Mouse (Mus musculus) layer of hippocampus, postnatal 10 days (tissue): ENCODE data around the gene D17H6S53E. TPM values are rescaled to one million over a fixed set of nuclear protein-coding genes. Genes with fewer than 3 reads are reported as not detected.

Experiments
- DNase-seq, 2 experiments: peaks; one replicate each; pipeline ENCODE4 v3.0.0; 2021; ENCODE audit warnings: low spot score in 2 of 2
- total RNA-seq, 2 experiments: library from RNA; stranded (reverse); gene quantifications; 2 replicates each; pipeline ENCODE4 v1.2.3; 2021

Gene D17H6S53E
- total RNA-seq, 2 experiments from 2014 or later: 21.4 to 25.9 TPM

DNA sequence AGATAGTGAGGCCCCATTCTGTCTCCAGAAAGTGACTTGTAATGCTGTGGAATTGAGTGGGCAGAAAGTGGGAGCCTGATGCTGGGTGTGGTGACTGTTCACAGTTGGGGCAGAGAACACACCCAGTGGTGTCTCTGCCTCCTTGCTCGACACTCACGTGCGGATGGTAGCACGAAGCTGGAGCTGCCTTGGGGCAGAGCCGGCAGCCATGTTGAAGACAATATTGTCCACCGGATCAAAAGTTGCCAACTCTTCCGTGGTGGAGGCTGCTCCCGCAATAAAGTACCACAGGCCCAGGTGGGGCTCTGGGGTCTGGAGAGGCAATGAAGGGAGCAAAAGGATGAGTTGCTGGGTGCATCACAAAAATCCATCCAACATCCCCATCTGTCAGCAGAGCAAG lies 4.9 kb downstream of the D17H6S53E start:
- DNase-seq: no peak

DNA sequence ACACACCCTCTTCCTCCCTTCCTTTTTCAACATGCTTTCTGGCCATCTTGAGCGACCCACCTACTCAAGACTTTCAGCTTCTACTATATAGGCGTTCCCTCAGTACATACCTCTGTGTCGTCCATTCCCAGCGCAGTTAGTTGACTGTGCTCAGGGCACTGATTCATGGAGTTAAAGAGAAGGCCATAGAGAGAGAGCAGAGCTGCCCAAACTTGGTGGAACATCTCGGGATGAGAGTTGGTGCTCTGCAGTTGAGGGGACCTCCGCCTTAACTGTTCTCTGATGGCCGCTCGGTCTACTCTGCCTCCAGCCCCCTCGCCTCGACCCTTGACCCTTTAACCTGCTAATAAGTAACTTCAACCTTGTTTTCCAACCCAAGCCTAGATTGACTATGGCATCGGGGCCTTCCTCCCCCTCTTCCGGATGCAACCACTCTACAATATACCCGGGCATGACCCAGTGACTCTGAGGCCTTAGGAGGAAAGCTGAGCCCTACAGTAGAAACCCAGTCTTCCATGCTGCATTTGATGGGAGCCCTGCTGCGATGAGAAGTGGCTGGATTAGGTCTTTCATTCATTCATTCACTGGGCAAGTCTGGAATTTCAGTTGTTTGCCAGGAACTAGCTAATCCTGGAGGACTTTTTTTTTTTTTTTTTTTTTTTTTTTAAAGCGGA lies 5.5 kb downstream of the D17H6S53E start, which contains the start of gene Apom:
Apom (minus strand) TSS at position 551 of the 674 bp plus-strand sequence.
- DNase-seq: no peak

DNA sequence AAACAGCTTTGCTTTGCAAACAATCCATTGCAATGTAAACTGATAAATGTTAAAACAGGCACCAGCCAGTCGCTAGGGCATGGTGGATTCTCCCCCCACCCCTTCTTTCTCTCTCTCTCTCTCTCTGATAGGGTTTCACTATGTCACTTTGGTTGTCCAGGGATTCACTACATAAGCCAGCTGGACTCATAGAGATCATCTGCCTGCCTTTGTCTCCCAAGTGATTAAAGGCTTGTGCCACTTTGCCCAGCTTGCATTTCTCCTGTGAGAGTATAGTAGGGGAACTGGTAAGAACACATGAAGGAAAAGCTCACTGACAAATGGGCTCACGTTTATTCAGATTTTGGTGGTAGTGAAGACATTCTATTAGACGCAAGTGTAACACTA lies 6.0 kb downstream of the D17H6S53E start:
- no peak for DNase-seq

DNA sequence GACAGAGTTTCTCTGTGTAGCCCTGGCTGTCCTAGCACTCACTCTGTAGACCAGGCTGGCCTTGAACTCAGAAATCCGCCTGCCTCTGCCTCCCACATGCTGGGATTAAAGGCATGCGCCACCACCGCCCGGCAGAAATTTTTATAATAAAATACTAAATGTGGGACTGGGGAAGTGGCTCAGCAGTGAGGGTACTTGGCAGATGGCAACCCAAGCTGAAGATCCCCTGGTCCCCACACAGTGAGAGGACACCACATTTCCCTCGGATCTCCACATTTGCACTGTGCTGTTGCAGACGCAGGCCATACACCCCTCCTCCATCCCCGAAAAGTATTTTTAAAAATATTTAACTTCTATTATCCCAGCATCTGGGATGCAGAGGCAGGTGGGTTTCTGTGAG lies 7.3 kb downstream of the D17H6S53E start:
- no peak for DNase-seq

DNA sequence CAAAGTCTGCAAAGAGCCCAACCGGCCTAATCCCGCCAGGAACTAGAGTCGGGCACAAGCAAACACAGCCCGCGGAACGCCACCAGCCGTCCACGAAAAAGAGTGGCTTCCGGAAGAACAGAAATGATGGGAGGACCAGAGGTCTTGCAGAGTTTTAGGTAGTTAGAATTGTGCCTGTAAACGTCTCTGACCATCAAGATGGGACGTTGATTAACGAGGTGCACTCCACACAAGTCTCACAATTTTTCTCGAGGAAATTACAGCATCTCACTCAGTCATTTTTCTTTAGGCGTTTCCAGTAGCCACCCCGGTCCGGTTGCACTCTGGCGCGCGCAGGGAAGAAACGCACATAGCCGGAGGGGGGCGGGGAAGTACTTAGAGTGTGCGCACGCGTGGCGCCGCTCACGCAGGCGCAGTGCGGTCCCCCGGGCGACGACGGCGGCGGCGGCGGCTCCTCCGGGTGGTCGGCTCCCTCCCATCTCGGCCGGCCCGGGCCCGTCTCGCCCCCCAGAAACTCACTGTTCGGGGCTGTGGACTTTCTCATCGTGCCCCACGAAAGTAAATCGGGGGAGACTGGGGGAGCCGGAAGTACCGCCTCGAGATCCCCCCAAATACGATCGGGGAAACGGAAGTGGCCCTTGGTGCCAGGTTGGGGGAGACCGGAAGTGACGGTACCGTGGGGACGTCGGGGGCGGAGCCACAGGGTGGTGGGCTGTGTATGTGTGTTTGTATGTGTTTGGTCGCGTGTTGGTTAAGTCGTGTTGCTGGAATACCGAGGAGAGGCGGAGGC lies 8.8 kb downstream of the D17H6S53E start, which contains the start of gene Bag6:
Bag6 (plus strand) TSS at position 378 of the 790 bp plus-strand sequence.
- peak; percentile 95 to 97 for DNase-seq

DNA sequence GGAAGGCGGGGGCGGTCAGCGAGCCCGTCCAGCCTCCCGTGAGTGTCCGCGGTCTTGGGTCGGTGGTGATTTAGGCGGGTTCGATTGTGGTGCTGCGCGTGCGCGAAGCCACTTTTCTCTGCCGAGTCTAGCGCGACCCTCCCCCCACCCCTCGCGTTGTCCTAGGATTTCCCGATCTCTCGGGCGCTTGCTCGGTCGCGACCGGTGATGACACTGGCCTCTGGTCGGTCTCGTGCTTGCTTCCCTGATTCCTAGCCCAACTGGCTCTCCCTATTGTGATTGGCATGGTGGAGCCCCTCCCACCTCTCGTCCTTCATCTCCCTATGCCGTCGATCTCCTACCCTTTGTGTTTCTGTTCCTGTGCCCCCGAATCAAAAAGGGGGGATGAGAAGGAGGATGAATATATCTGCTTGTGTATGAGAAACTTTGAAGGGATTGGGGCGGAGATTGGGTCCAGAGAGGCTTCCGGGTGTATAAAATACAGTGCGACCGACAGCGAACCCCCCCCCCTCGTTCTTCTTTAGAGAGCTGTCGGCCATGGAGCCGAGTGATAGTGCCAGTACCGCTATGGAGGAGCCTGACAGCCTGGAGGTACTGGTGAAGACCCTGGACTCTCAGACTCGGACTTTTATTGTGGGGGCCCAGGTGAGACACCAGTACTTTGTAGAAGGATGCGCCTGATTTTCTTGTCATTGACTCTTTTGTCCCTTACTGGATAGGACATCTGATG lies 9.6 kb downstream of the D17H6S53E start:
- DNase-seq: no peak

DNA sequence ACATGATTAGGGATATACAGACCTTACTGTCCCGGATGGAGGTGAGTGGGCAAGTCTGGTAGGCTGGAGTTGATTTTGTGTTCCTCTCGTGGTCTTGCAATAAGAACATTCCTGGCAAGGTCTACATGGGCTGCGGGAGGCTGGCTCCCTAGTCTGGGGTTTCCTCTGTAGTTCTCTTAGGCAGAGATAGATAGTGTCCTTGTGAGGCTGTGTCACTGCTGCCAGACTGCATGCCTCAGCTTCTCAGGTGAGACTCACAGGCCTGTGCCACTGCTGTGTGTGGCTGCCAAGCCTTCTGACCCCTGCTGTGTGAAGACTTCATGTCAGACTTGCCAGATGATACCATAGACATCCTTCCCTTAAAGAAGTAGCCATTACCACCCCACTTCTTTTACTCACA lies 13.1 kb downstream of the D17H6S53E start:
- DNase-seq: no peak

DNA sequence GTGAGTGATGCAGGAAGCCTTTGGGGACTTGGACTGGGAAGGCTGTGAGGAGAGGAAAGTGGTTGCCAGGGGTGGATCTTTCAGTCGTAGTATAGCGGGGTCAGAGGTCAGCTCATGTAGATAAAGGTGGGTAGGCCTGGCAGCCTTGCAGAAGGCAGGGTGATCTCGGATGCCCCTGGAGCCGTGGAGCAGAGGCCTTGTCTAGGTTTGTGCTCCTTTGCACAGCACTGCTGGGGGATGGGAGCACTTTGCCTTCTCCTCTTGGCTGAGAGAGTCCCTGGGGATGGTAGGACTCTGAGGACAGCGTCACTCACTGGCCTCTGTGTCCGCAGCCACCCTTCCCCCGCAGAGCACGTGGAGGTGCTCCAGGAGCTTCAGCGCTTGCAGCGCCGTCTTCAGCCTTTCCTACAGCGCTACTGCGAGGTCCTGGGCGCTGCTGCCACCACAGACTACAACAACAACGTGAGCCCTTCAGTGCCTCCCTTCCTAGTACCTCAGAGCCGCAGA lies 14.4 kb downstream of the D17H6S53E start:
- DNase-seq: no peak

DNA sequence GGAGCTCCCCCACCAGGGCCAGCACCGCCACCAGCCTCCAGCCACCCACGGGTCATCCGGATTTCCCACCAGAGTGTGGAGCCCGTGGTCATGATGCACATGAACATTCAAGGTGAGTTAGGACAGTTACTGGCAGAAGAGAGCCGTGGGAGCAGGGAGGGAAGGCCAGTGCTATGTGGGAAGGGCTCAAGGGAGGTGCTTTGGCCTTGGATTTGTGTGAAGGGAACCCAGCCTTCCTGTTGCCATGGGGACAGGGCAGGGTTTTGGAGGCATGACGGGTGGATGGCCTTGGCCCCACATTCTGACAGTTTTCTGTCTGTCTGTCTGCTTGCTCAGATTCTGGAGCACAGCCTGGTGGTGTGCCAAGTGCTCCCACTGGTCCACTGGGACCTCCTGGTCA lies 15.8 kb downstream of the D17H6S53E start:
- no peak for DNase-seq

DNA sequence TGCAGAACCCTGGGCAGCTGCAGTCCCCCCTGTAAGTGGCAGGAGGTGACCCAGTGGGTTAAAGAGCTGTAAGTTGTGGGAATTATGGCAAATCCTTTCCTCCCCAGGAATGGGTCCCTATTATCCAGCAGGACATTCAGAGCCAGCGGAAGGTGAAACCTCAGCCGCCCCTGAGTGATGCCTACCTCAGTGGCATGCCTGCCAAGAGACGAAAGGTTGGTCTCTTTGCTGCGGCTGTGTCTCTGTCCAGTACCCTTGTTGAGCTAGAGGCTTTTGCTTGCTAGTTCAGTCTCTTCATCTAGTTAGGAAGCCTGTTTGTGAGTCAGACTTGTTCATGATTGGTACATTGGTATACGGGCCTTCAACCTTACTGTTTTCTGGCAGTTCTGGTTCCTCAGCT lies 20.0 kb downstream of the D17H6S53E start:
- no peak for DNase-seq

DNA sequence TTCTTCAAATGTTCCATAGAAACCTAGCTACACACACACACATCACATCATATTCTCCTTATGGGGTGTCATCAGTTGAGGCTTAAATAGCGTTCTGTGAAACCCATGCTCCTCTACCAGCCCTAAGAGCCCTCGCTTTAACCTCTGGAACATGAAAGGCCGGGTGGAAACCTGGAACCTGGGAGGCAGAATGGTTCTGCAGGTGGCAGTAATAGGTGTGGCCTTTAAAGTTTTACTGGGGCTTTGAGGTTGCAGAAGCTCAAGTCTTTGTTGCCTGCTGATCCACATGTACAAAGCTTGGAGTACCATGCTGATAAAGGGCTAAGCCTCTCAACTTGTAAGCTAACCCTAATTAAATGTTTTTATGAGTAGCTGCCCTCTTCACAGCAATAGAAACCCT lies 21.2 kb downstream of the D17H6S53E start:
- DNase-seq: no peak

DNA sequence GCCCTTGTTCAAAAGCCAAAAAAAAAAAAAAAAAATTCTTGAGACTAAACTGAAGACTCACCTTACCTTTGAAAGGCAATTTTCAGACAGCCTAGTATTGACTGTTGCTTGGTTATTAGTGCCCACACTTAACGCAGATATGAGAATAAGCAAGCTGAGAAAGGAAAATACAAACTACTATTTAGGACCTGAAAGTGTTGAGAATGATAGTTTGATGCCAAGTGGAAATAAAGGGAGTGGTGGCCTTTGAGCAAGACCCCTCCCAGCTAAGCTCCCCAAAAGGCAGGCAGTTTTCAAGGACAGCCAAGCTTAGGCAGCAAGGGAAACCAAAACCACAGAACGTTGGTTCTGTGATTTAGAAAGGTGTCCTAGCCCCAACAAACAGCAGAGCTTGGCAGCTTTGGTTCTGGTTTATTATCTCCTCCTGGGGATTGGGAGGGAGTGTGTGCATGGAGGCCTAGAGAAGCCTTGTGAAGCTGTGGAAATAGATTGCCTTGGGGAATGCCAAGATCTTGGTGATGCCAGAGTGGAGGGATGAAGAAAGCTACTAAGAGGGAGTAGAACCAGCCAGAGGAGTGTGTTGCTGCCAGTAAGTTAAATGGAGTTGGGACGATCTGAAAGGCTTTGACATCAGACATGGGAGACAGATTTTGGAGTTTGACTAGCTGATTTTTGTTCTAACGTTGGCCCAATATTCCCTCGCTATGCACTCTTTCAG lies 21.9 kb downstream of the D17H6S53E start:
- DNase-seq: no peak

DNA sequence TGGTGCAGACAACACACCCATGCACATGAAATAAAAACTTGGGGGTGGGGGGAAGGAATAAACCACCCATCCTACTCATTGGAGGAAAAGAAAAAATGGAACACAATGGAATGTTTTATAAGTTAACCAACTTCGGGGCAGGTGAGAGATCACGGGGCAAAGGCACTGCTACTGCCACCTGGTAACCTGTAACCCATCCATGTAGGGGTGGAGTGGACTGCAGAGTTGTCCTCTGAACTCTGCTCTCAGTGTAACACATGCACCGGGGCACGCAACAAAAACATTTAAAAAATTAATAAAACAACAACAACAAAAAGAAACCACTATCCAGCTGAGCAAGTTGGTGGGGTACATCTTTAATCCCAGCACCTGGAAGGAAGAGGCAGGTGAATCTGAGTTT lies 25.9 kb downstream of the D17H6S53E start:
- DNase-seq: no peak

DNA sequence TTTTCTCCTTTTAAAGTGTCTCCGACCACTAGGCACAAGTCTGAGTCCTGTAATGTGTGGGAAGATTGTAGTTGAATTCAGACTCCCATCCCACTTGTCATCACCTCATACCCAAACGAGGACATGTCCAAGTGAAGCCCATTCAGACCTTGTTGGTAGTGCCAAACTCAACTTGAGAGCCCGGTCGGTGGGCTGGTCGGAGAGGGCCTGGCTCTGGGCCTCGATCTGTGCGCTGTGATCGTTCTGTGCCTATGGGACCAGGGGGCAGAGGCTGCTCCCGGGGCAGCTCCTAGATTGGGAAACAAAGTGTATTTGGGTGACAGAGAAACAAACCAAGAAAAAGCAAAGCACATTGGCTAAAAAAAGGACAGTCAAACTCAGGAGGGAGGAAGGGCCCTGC lies 26.9 kb downstream of the D17H6S53E start:
- no peak for DNase-seq

DNA sequence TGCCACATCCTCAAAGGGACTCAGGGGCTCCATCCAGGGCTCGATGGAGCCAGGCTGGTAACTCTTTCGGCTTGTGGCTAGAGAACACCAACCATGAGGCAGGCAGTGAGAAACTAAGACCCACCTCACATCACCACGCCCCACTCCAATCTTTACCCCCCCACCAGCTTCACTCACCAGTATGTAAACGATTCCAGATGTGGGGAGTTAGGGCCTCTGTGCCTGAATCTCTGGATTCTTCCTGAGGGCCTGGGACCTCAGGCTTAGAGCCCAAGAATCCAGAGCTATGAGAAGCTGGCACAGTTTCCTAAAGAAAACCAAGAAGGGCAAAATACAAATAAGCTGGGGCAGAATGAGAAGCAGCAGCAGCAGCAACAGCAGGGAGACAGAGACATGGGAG lies 27.8 kb downstream of the D17H6S53E start:
- DNase-seq: no peak

DNA sequence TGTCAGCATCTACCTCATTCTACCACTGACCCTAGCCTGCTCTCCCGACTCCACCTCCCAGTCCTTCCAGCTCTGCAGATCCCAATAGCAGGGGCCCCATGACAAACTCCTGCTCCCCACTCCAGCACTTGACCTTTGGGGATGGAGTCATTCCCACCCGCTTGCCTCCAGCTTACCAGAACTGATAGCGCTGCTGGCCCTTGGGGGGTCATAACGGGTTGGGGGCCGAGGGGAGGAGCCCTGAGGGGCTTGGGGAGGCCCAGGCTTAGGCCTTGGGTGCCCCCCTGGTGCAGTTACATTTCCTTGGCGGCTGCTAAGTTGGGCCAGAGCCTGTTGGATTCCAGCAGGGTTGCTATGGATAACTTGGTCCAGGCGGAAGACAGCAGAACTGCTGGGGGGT lies 28.4 kb downstream of the D17H6S53E start:
- DNase-seq: no peak

DNA sequence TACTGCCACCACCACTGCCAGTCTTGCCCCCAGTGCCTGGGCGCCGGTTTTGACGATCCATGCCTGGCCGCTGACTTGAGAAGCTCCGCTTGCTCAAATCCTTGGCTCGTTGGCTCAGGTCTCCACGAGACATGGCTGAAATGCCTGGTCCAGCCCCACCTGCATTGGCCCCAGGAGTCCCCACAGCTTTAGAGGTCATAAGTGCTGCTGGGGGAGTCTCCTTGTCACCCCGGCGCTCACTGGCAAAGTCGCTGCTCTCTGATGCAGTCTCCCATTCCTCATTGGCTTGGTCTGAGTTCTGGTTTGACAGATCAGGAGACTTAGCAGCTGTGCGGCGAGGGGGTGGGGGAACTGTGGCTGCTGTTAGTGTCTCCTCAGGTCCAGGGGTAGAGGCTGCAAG lies 29.3 kb downstream of the D17H6S53E start:
- no peak for DNase-seq

DNA sequence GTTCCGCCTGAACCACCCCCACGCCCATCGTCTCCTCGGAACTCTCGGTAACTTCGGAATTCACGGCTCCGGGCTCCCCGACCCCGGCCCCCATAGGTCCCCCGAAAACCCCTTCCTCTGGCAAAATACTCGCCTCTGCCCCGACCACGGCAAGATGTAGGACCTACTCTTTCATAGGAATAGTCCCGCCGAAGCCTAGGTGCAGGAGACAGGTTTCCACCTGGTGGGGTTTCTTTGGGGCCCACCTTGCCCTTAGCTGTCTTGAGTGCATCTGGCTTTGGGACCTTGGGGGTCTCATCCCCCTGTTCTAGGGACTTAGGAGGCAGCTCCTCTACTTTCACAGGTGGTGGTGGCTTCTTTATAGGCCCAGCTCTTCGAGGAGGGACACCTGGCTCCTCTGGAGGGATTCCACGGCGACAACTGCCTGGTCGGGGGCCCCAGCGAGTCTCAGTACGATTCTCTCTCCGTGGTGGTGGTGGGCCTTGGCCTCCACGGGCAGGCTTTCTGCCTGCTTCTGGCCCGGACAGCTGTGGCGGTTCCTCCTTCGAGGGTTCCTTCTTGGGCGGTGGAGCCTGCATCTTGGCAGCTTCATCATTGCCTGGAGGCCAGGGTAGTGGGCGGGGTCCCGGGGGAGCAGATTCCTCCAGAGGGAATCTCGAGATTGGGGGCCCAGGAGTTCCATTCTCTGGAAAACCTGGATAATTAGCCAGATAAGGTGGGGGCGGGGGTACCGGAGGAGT lies 30.5 kb downstream of the D17H6S53E start:
- DNase-seq: no peak

DNA sequence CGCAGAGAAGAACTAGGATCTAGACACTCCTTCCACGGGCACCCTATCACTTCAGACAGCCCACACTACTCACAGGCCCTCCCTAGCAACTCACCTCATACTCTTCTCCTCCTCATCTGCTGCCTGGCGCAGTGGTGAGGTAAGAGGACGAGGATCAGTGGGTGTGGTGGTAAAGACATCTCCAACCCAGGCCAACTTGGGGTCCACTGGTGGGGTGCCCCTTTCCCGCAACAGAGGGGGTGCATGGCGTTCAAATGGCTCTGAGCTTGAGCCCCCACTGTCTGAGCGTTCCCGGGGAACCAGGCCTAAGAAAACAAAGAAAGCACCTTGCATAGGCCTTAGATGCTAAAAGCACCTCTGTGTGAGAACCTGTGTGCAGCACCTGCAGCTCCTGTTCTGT lies 31.1 kb downstream of the D17H6S53E start:
- no peak for DNase-seq

DNA sequence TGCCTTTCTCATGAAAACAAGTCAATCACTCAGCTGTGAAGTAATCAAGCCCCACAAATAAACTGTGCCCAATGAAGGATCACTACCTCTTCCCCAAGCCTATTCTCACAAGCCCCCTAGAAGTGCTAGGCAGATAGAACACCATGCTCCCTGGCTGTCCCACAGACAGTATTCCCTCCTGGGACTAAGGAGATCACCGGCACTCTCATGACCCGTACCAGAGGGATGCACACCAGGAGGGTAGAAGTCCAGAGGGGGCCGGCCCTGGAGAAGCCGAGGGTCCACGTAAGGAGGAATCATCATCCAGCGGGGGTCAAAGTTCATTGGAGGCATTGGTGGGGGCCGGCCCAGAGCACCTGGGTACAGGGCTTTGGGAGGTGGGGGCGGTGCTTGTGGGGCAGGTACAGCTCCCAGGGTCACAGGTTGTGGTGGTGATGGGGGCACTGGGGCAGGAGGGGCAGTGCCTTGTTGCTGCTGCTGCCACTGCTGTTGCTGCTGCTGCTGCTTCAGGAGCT lies 31.5 kb downstream of the D17H6S53E start:
- no peak for DNase-seq
